Mouse (Mus musculus) heart, postnatal 0 days (tissue): ENCODE data around the gene Trcg1. TPM values are rescaled to one million over a fixed set of nuclear protein-coding genes. Genes with fewer than 3 reads are reported as not detected.

Experiments
- ATAC-seq: fragments of 200-750 bp; cut with Nextera tagmentation; 2 replicates; pipeline ENCODE4 v1.8.0; 2017; ENCODE audit warnings: low read depth, moderate number of reproducible peaks, moderate library complexity; ENCODE audit not compliant: insufficient read depth
- DNase-seq: peaks from one replicate; pipeline ENCODE4 v3.0.0-alpha.2; 2016; ENCODE audit warnings: low spot score
- H3K27ac ChIP-seq: fragments of 300-500 bp; sonication (generic); 2 replicates; pipeline ENCODE4 v1.5.1; 2014; ENCODE audit warnings: low read depth, mild to moderate bottlenecking
- H3K27me3 ChIP-seq: fragments of 300-500 bp; sonication (generic); 2 replicates; pipeline ENCODE4 v1.6.1; 2014; ENCODE audit warnings: low read length, mixed read lengths; ENCODE audit not compliant: control insufficient read depth, insufficient read depth
- H3K36me3 ChIP-seq: fragments of 300-500 bp; sonication (generic); replicated peaks from 2 replicates; pipeline ENCODE4 v1.6.1; 2014; ENCODE audit warnings: low read length, mixed read lengths; ENCODE audit not compliant: control insufficient read depth, insufficient read depth
- H3K4me1 ChIP-seq: fragments of 300-500 bp; sonication (generic); 2 replicates; pipeline ENCODE4 v1.6.1; 2014; ENCODE audit warnings: antibody characterized with exemption; ENCODE audit not compliant: control insufficient read depth, insufficient read depth
- H3K4me2 ChIP-seq: fragments of 300-500 bp; sonication (generic); 2 replicates; pipeline ENCODE4 v1.6.1; 2014; ENCODE audit warnings: low read depth, mild to moderate bottlenecking, low read length, moderate library complexity
- H3K4me3 ChIP-seq: fragments of 300-500 bp; sonication (generic); 2 replicates; pipeline ENCODE4 v1.5.1; 2014; ENCODE audit warnings: low read depth, low read length
- H3K9ac ChIP-seq: fragments of 300-500 bp; sonication (generic); replicated peaks from 2 replicates; pipeline ENCODE4 v1.6.1; 2014; ENCODE audit warnings: low read depth, low read length, mixed read lengths
- H3K9me3 ChIP-seq: fragments of 300-500 bp; sonication (generic); replicated peaks from 2 replicates; pipeline ENCODE4 v1.6.1; 2016; ENCODE audit warnings: low read length; ENCODE audit not compliant: control insufficient read depth
- CTCF ChIP-seq: IDR thresholded peaks from 2 replicates; pipeline ENCODE4 v1.5.1; 2016; ENCODE audit warnings: antibody characterized with exemption, control low read depth, low read depth
- EP300 ChIP-seq: IDR thresholded peaks from 2 replicates; pipeline ENCODE4 v1.6.1; 2016; ENCODE audit warnings: antibody characterized with exemption, low read depth
- WGBS: fragments of 180-500 bp; shearing (Covaris S2); extraction: QIAGEN DNeasy Blood & Tissue Kit; methylation state at CpG from one replicate; pipeline ENCODE4 v1.1.7; 2014; 5-methylcytosine and 5-hydroxymethylcytosine counted together
- polyA plus RNA-seq: library from polyadenylated mRNA; unstranded; fragments of >200 nt; fragmentation: Nextera tagmentation; extraction: Ambion mirVana; gene quantifications from 2 replicates; pipeline ENCODE4 v1.2.1, GENCODE M21; 2015
- total RNA-seq: library from RNA; depleted of rRNA; stranded (reverse); fragments of >200 nt; gene quantifications from 2 replicates; pipeline ENCODE4 v1.2.3, GENCODE M21; 2014; ENCODE audit warnings: low replicate concordance

Gene Trcg1
- total and polyA plus RNA-seq, 2 experiments from 2014 or later, result not detected

DNA sequence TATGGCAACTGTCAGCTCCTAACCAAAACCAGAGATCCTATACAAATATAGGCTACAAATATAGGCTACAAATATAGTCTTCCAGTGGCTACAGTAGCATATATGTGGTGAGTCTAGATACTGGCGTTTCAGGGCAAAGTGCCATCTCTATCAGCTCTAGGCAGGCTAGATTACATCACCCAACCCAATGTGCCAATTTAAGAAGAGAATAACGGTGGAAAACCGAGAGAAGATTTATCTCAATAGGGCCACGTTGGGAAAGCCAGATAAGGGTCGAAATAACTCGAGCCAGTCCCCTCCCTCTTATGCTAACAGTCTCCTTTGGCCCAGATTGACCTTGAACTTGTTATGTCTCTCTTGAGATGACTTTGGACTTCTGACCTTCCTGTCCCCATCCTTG is 3.2 kb upstream of the Trcg1 start:
- no peak for ATAC-seq
- no peak for DNase-seq
- Histone ChIP-seq H3K9ac (no peak overlapping the region), H3K9me3 (no peaks in the 10 kb centered on the region), H3K4me2 (no peak overlapping the region), H3K36me3 (no peaks in the 10 kb centered on the region), H3K4me3 (no peak overlapping the region), H3K27ac (no peak overlapping the region), H3K4me1 (no peaks in the 10 kb centered on the region), H3K27me3 (no peaks in the 10 kb centered on the region)
- TF ChIP-seq EP300, result no peak
- no peak for TF ChIP-seq CTCF
- WGBS, result 21% methylated on average over 6 of the region's 6 CpGs

DNA sequence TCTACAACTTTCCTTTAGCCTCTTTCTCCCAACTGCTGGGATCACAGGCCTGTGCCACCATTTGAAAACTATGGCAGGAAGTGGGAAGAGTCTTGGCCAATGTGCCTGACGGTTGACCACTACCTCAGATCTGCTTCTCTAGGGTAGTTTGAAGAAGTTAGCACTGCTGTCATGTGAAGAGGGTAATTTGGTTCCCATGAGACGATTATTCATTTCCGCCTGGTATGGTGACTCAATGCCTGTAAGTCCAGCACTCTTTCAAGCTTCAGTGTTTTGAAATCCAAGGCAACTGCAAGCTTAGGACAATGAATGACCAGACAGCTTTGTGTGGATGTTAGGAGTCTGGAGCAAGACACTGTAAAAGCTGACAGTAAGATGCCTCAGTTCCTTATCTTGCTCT is 2.6 kb upstream of the Trcg1 start:
- no peak overlapping the region for H3K27ac ChIP-seq
- no peak for DNase-seq
- no peak overlapping the region for H3K9ac ChIP-seq
- H3K4me1 ChIP-seq, result no peaks in the 10 kb centered on the region
- H3K27me3 ChIP-seq, result no peaks in the 10 kb centered on the region
- TF ChIP-seq EP300 (no peak), CTCF (no peak)
- ATAC-seq, result no peak
- no peak overlapping the region for H3K4me2 ChIP-seq
- H3K9me3 ChIP-seq, result no peaks in the 10 kb centered on the region
- 84% methylated on average over 3 of the region's 3 CpGs for WGBS
- H3K4me3 ChIP-seq, result no peak overlapping the region
- H3K36me3 ChIP-seq, result no peaks in the 10 kb centered on the region

- no peaks in the 10 kb centered on the region for H3K9me3 ChIP-seq
- no peak for TF ChIP-seq CTCF
- TF ChIP-seq EP300, result no peak
- H3K9ac ChIP-seq, result no peak overlapping the region
- no peaks in the 10 kb centered on the region for H3K27me3 ChIP-seq
- no peak for DNase-seq
- H3K27ac ChIP-seq, result no peak overlapping the region
- H3K36me3 ChIP-seq, result no peaks in the 10 kb centered on the region
- WGBS, result 77% methylated on average over 5 of the region's 5 CpGs
- H3K4me3 ChIP-seq, result no peak overlapping the region
- no peak overlapping the region for H3K4me2 ChIP-seq
- H3K4me1 ChIP-seq, result no peaks in the 10 kb centered on the region
- ATAC-seq, result no peak
Measured at GRCm38 (mm10) chr9:57237705-57238104, 1.3 kb downstream of the Trcg1 start.

GRCm38 (mm10) chr9:57238220-57238619 is 1.9 kb downstream of the Trcg1 start:
- no peak overlapping the region for H3K9ac ChIP-seq
- ATAC-seq, result no peak
- no peak for DNase-seq
- H3K9me3 ChIP-seq, result no peaks in the 10 kb centered on the region
- no peak overlapping the region for H3K4me2 ChIP-seq
- TF ChIP-seq EP300, result no peak
- no peak for TF ChIP-seq CTCF
- no peaks in the 10 kb centered on the region for H3K27me3 ChIP-seq
- H3K4me1 ChIP-seq, result no peaks in the 10 kb centered on the region
- H3K4me3 ChIP-seq, result no peak overlapping the region
- no peak overlapping the region for H3K27ac ChIP-seq
- 87% methylated on average over 2 of the region's 2 CpGs for WGBS
- H3K36me3 ChIP-seq, result no peaks in the 10 kb centered on the region

DNA sequence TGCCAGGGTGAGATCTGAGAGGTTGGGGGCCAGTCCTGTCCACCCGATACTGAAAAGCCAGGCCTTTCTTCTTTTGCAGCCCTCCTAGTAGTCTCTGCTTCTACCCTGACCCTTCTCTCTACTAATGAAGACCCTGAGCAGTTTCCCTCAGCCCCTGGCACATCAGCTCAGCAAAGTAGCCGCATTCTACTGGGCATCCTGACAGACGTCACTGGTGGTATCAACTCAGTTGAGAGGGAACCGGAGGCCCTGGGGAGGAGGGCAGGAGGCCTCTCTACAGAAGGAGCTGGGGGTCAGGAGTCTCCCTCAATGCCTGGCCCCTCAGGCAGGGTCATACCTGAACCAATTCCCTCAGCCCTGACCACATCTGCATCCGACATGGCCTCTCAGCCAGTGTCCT is 4.8 kb downstream of the Trcg1 start:
- 68% methylated on average over 5 of the region's 5 CpGs for WGBS
- no peaks in the 10 kb centered on the region for H3K4me1 ChIP-seq
- TF ChIP-seq CTCF (no peak), EP300 (no peak)

DNA sequence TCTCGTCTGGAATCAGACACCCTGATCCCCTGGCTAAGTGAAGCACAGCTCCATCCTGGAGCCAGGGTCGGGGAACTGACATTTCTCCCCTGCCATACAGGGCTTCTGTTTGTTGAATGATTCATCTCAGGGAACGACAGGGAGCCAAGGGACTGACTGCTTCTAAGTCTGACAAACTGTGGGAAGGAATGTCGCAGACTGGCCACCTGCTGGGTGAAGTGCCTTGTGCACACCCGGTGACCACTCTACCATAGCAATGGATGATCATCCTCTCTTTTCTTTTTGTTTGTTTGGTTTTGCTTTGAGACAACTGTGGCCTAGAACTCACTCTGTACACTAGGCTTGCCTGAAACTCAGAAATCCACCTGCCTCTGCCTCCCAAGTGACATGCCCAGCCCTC is 6.6 kb downstream of the Trcg1 start:
- no peak overlapping the region for H3K27ac ChIP-seq
- H3K4me1 ChIP-seq, result no peaks in the 10 kb centered on the region
- no peaks in the 10 kb centered on the region for H3K36me3 ChIP-seq
- ATAC-seq (no peak), DNase-seq (no peak)
- no peak overlapping the region for H3K4me3 ChIP-seq
- H3K4me2 ChIP-seq, result no peak overlapping the region
- 42% methylated on average over 5 of the region's 5 CpGs for WGBS
- TF ChIP-seq CTCF (no peak), EP300 (no peak)
- H3K9me3 ChIP-seq, result no peaks in the 10 kb centered on the region
- H3K9ac ChIP-seq, result no peak overlapping the region
- no peaks in the 10 kb centered on the region for H3K27me3 ChIP-seq

More for the DNA sequence above, 4.8 kb downstream of the Trcg1 start:
- DNase-seq, result no peak
- H3K27me3 ChIP-seq, result no peaks in the 10 kb centered on the region
- ATAC-seq, result no peak
- no peak overlapping the region for H3K4me2 ChIP-seq
- H3K36me3 ChIP-seq, result no peaks in the 10 kb centered on the region
- H3K4me3 ChIP-seq, result no peak overlapping the region
- H3K9me3 ChIP-seq, result no peaks in the 10 kb centered on the region
- H3K9ac ChIP-seq, result no peak overlapping the region
- H3K27ac ChIP-seq, result no peak overlapping the region
